Mouse (Mus musculus) bone marrow macrophage, adult 2 months (primary cell): ENCODE measurements around the gene Cracr2b.

ENCODE experiments used
- CTCF ChIP-seq: IDR thresholded peaks from 2 replicates; pipeline ENCODE4 v1.5.1; 2012; ENCODE audit warnings: low read depth, mild to moderate bottlenecking, low read length, moderate library complexity
- POLR2A ChIP-seq: IDR thresholded peaks from 2 replicates; pipeline ENCODE4 v1.6.1; 2012; ENCODE audit warnings: mild to moderate bottlenecking, low read depth, low read length, borderline replicate concordance

DNA sequence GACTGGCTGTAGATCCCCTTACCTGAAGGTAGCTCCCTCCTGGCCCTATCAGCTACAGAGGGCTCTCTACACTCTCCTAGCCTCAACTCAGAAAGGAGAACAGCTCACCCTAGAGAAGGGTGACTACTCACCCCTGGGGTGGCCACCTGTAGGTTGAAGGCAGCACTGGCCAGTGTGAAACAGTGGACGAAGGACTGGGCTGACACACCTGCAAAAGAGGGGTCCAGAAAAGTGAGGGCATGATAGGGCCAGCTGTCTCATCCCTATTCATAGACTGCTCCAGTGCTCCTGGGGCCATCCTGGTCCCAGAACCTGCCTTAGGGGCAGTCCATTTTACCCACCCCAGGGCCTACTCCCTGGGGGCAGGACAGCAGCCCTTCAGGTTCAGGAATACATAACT is 49.2 kb upstream of the Cracr2b start:
- TF ChIP-seq POLR2A, result no peak
- no peak for TF ChIP-seq CTCF
